Mouse (Mus musculus) cerebellum, postnatal 25 days (tissue): ENCODE results near the gene Tbc1d12.

Experiments
- DNase-seq, 2 experiments: peaks; one replicate each; pipeline ENCODE4 v3.0.0; 2021; ENCODE audit warnings: mixed read lengths in 2 of 2

Gene Tbc1d12

DNA sequence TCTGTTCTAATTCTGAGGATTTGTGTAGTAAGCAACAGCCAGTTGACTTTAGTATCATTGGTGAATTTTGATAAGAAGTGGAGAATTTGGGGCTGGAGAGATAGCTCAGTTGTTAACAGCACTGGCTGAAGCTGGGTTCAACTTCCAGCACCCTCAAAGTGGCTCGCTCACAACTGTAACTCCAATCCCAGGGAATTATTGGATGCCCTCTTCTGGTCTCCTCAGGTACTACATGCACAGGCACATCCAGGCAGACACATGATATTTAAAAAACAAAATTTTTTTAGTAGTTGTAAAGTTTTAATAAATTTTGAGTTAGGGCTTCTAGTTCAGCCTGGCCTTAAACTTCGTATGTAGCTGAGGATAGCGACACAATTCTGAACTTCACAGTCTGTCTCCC, 79.3 kb downstream of the Tbc1d12 start:
- DNase-seq: peak; percentile 31 to 62

- no peak for DNase-seq
Observed at GRCm38 (mm10) chr19:38928481-38929158, 92.2 kb downstream of the Tbc1d12 start.

- DNase-seq: no peak
Observed at GRCm38 (mm10) chr19:38929471-38930251, 93.3 kb downstream of the Tbc1d12 start.

DNA sequence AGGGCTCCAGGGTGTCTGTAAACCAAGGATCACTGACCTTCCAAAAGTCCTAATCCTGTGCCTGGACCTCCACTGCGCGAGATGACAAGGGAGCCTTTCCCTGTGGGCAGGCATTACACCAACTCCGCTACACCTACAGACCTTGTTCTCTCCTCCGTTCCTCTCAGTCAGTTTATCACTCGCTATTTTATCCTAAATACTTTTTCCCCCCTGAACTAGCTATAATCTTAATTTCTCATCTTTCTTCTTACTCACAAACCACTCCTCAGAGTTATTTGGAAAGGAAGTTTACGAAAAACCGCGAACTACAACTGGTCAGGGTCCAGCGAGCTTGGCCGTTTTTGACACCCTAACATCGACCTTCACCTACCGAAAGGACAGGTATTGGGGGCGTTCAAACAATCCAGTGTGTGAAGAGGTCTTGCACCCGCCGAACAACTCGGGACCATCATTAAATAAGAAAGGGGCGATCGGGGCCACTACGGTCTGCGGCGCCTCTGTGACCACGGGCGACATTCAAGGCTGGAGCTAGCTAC, 93.9 kb downstream of the Tbc1d12 start:
- peak in 1 of 2 experiments; percentile 34 for DNase-seq

DNA sequence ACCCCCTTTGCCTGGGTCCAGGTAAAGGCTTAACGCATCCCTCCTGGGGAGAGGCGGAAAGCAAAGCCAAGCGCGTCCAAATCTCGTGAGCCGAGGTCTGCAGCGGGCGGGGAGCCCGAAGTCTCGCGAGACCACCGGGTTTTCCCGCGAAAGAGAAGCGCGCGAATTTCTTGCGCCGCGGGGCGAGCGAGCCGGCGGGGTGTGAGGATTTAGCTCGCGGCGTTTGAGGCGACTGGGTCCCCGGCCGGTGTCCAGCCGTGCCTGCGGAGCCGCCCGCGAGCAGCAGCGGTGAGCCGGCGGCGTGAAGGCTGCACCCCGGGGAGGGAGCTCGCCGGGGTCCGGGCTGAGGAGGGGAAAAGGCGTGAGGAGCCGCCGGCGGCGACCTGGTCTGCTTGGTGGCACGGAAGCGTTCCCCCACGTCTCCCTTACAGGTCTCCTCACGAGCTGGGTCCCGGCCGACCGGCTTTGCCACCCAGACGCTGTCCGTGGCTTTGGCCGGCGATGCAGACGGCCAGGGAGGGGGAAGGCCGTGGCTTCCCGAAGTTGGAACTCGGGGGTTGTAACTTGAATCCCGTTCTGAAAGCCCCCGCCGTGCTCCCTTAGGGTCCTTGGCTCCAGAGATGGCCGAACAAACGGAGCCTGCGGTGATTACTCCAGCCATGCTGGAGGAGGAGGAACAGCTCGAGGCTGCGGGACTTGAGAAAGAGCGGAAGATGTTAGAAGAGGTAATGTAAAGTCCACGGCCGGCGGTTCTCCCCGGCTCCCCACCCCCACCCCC, 94.6 kb downstream of the Tbc1d12 start, which contains the start of gene Hells:
Hells (plus strand) TSS at position 128 of the 778 bp plus-strand sequence.
- peak; percentile 84 to 92 for DNase-seq

GRCm38 (mm10) chr19:38931566-38931890, 95.1 kb downstream of the Tbc1d12 start:
- no peak for DNase-seq

GRCm38 (mm10) chr19:38944590-38945307, 108.4 kb downstream of the Tbc1d12 start:
- no peak for DNase-seq
